21 mouse cellular contexts compared by ENCODE assay signal in genomic region chr15:85590831-85591230, GRCm38 (mm10). TPM values are rescaled to one million over a fixed set of nuclear protein-coding genes. Genes with fewer than 3 reads are reported as not detected.
"Had no signal": no experiment of that assay in that cellular context is flagged by ENCODE, and none has a peak within 500 bp of the region (broad histone marks: within the 10 kb centered on the region; RNA-seq: fewer than 3 reads in every experiment).

No protein-coding gene starts in this region.

- H3K36me3 ChIP-seq: limb, embryonic 10.5 days; limb, embryonic 13.5 days; liver, embryonic 13.5 days; lung, embryonic 15.5 days; midbrain, embryonic 12.5 days; midbrain, embryonic 15.5 days; neural tube, embryonic 12.5 days; neural tube, embryonic 15.5 days had no signal

- H3K4me3 ChIP-seq: limb, embryonic 10.5 days; limb, embryonic 13.5 days; liver, embryonic 13.5 days; lung, embryonic 15.5 days; midbrain, embryonic 12.5 days; midbrain, embryonic 15.5 days; neural tube, embryonic 12.5 days; neural tube, embryonic 15.5 days had no signal

- H3K4me1 ChIP-seq: limb, embryonic 10.5 days; limb, embryonic 13.5 days; liver, embryonic 13.5 days; lung, embryonic 15.5 days; midbrain, embryonic 12.5 days; midbrain, embryonic 15.5 days; neural tube, embryonic 12.5 days; neural tube, embryonic 15.5 days had no signal

- H3K9me3 ChIP-seq: limb, embryonic 10.5 days; liver, embryonic 13.5 days; lung, embryonic 15.5 days; midbrain, embryonic 15.5 days; neural tube, embryonic 15.5 days had no signal

- ATAC-seq: midbrain, embryonic 15.5 days had no signal

- DNase-seq: kidney, adult 18-20 months; kidney, adult 9 months; kidney, postnatal 14 days; kidney, postnatal 4 days; layer of hippocampus, postnatal 36 days; liver; liver, embryonic 13.5 days; lung, postnatal 14 days; right cerebral cortex, adult 18-20 months; right cerebral cortex, postnatal 14 days; right cerebral cortex, postnatal 4 days; thymus, postnatal 25 days had no signal

- H3K9ac ChIP-seq: limb, embryonic 13.5 days; liver, embryonic 13.5 days; lung, embryonic 15.5 days; midbrain, embryonic 12.5 days; midbrain, embryonic 15.5 days; neural tube, embryonic 12.5 days; neural tube, embryonic 15.5 days had no signal

- H3K27ac ChIP-seq: limb, embryonic 10.5 days; limb, embryonic 13.5 days; liver, embryonic 13.5 days; lung, embryonic 15.5 days; macrophage; midbrain, embryonic 12.5 days; midbrain, embryonic 15.5 days; neural tube, embryonic 12.5 days; neural tube, embryonic 15.5 days had no signal

- H3K4me2 ChIP-seq: limb, embryonic 13.5 days; liver, embryonic 13.5 days; lung, embryonic 15.5 days; midbrain, embryonic 12.5 days; midbrain, embryonic 15.5 days; neural tube, embryonic 12.5 days; neural tube, embryonic 15.5 days had no signal

- H3K27me3 ChIP-seq: midbrain, embryonic 15.5 days; neural tube, embryonic 12.5 days; neural tube, embryonic 15.5 days had no signal

RNA-seq across cellular contexts. Expression of gene Wnt7b, which starts 8.6 kb away (rescaled TPM):
- total RNA-seq: megakaryocyte, adult 5-6 weeks had no signal
- polyA plus RNA-seq: macrophage had no signal
